Mouse (Mus musculus): ENCODE measurements around the gene Ano2. TPM values are rescaled to one million over a fixed set of nuclear protein-coding genes. Genes with fewer than 3 reads are reported as not detected.

Ano2 gene
- polyA plus RNA-seq, 1 experiment from 2014 or later: not detected

- no peak overlapping the region for H3K27ac ChIP-seq
- H3K36me3 ChIP-seq (ENCODE audit: inconsistent target): no peaks in the 10 kb centered on the region
- H3K4me3 ChIP-seq (ENCODE audit: inconsistent target): no peak overlapping the region
- 35% methylated on average over 2 of the region's 2 CpGs for WGBS (ENCODE audit: missing documents)
- no peaks in the 10 kb centered on the region for H3K79me2 ChIP-seq (ENCODE audit: inconsistent target)
Measured at GRCm38 (mm10) chr6:125701146-125701545, 10.9 kb downstream of the Ano2 start.

DNA sequence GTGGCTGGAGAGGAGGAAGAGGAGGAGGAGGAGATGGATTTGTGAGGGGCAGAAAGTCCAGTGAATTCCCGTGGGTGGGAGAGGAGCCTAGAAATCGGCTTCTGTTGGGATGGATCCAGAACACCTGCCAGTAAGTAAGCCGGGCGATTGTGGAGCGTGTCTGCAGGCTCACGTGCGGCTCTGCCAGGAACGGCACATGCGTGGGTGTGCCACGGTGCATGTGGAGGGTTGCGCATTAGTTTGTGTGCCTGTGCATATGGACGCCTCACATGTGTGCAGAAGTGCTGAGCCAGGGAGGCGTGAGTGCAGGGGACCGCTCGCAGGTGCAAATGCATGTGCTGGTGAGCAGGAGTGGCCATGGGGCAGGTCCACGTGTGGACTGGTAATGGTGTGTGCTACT is 21.0 kb downstream of the Ano2 start:
- Histone ChIP-seq H3K27ac (no peak overlapping the region), H3K4me3 (ENCODE audit: inconsistent target) (no peak overlapping the region), H3K36me3 (ENCODE audit: inconsistent target) (no peaks in the 10 kb centered on the region), H3K79me2 (ENCODE audit: inconsistent target) (no peaks in the 10 kb centered on the region)
- 89% methylated on average over 15 of the region's 16 CpGs for WGBS (ENCODE audit: missing documents)

- no peak overlapping the region for H3K4me3 ChIP-seq (ENCODE audit: inconsistent target)
- WGBS (ENCODE audit: missing documents): 84% methylated on average over 2 of the region's 2 CpGs
- no peaks in the 10 kb centered on the region for H3K79me2 ChIP-seq (ENCODE audit: inconsistent target)
- H3K27ac ChIP-seq: no peak overlapping the region
- no peaks in the 10 kb centered on the region for H3K36me3 ChIP-seq (ENCODE audit: inconsistent target)
Measured at GRCm38 (mm10) chr6:125726408-125726807, 36.2 kb downstream of the Ano2 start.

- 65% methylated on average over 5 of the region's 5 CpGs for WGBS (ENCODE audit: missing documents)
Measured at GRCm38 (mm10) chr6:125727484-125727911, 37.3 kb downstream of the Ano2 start.

DNA sequence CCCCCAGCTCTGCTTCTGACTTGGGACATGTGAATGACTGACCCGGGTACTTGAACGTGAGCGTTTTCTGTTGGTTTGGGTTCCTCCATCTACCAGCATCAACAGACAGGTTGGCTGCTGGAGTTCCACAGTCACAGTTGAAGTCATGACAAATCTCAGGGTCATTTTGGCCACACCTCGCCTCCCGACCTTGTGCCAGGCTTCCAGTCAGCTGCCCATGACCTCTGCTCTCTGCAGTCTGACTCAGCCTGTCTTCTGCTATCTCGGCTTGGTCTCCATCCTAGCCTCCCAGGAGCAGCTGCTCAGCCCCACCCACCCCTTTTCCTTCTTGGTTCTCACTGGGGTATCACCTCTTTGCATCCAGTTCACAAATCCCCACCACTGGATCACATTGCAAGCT is 39.3 kb downstream of the Ano2 start:
- Histone ChIP-seq H3K79me2 (ENCODE audit: inconsistent target) (no peaks in the 10 kb centered on the region), H3K4me3 (ENCODE audit: inconsistent target) (no peak overlapping the region), H3K27ac (no peak overlapping the region), H3K36me3 (ENCODE audit: inconsistent target) (no peaks in the 10 kb centered on the region)
- 85% methylated on average over 4 of the region's 6 CpGs for WGBS (ENCODE audit: missing documents)

More at GRCm38 (mm10) chr6:125727484-125727911, 37.3 kb downstream of the Ano2 start:
- no peak overlapping the region for H3K27ac ChIP-seq
- no peaks in the 10 kb centered on the region for H3K36me3 ChIP-seq (ENCODE audit: inconsistent target)
- H3K4me3 ChIP-seq (ENCODE audit: inconsistent target): no peak overlapping the region
- H3K79me2 ChIP-seq (ENCODE audit: inconsistent target): no peaks in the 10 kb centered on the region

DNA sequence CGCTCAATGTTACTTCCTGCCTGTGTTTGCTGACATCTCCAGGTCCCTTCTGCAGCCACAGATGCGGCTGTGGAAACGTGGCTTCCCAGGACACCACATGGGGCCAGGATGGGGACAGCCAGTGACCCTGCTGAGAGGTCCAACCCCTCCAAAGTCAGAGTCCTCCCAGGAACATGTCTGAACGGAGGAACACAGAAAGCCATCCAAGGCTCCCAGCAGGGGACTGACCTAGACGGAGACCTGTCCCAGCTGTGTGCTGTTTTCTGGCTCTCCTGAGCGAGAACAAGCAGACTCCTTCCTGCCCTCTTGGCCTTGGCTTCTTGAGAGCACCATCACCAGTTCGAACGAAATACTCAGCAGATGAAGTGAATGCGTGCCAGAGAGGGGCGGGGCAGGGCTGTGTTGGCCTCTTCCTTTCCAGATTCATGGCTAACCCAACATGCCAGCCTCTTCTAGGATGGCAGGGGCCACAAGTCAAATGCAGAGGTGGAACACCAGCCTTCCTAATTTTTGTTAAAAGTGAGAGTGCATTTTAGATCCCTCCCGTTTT is 39.8 kb downstream of the Ano2 start:
- Histone ChIP-seq H3K27ac (no peak overlapping the region), H3K4me3 (ENCODE audit: inconsistent target) (no peak overlapping the region), H3K79me2 (ENCODE audit: inconsistent target) (no peaks in the 10 kb centered on the region), H3K36me3 (ENCODE audit: inconsistent target) (no peaks in the 10 kb centered on the region)
- 81% methylated on average over 11 of the region's 11 CpGs for WGBS (ENCODE audit: missing documents)

DNA sequence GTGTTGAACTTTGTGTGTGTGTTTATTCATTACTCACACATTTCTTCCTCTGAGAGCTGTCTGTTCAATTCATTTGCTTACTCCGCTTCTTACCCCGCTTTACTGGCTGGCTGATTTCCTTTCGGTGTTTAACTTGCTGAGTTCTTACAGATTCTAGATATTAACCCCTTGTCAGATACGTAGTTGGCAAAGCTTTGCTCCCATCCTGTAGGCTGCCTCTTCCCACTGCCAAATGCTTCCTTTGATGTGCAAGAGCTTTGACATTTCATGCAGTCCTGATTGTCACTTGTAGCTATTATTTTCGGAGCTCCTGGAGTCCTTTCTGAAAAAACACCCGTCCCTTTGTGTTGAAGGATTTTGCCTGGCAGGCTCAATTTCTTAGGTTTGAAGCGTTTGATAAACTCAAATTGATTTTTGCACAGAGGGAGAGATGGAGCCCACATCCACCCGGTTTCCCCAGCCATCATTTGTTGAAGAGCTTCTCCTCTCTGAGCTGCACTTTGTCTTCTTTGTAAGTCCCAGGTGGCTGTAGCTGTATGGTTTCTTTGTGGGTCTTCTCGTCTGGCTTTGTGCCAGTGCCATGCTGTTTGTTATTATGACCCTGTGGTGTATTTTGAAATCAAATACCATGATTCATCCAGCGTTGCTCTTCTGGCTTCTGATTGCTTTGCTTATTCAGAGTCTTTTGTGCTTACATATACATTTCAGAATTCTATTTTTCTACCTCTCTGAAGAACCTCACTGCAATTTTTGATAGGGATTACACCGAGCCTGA is 47.5 kb downstream of the Ano2 start:
- Histone ChIP-seq H3K79me2 (ENCODE audit: inconsistent target) (no peaks in the 10 kb centered on the region), H3K4me3 (ENCODE audit: inconsistent target) (no peak overlapping the region), H3K36me3 (ENCODE audit: inconsistent target) (no peaks in the 10 kb centered on the region), H3K27ac (no peak overlapping the region)
- WGBS (ENCODE audit: missing documents): 80% methylated on average over 11 of the region's 11 CpGs

DNA sequence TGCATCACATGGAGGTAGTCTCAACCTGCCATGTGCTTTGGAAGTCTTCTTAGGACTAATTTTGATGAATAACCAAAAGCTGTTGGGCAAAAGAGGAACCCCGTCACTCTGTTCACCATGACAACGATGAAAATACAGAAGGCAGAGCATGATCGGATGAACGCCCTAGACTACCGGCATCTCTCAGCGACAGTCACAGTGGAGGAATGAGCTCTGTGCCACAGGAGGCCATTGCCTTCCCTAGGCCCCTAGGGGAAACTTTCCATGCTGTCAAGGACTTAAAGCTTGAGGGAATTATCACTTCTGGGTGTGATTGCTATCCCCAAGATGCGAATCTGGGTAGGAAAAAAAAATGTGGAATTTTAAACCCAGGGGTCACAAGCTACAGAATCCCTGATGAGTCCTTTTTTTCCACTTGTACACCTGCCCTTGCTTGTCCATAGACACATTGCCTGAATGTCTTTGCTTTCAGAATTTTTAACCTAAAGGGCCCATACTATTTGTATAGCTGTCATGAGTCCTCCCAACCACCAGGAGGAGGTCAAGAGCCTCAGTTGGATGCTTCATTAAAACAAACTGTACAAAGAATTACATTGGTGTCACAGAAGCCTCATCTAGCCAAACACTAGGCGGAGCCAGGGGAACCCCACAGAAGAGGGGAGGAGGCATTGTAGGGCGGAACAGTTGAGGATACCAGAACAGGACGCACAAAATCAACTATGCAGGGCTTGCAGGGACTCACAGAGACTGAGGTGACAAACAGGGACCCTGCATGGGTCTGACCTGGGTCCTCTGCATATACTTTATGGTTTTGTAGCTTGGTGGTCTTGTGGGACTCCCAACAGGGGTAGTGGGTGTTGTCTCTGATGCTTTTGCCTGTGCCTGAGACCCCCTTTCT is 53.2 kb downstream of the Ano2 start:
- Histone ChIP-seq H3K36me3 (ENCODE audit: inconsistent target) (no peaks in the 10 kb centered on the region), H3K4me3 (ENCODE audit: inconsistent target) (no peak overlapping the region), H3K79me2 (ENCODE audit: inconsistent target) (no peaks in the 10 kb centered on the region), H3K27ac (no peak overlapping the region)
- 57% methylated on average over 10 of the region's 10 CpGs for WGBS (ENCODE audit: missing documents)

DNA sequence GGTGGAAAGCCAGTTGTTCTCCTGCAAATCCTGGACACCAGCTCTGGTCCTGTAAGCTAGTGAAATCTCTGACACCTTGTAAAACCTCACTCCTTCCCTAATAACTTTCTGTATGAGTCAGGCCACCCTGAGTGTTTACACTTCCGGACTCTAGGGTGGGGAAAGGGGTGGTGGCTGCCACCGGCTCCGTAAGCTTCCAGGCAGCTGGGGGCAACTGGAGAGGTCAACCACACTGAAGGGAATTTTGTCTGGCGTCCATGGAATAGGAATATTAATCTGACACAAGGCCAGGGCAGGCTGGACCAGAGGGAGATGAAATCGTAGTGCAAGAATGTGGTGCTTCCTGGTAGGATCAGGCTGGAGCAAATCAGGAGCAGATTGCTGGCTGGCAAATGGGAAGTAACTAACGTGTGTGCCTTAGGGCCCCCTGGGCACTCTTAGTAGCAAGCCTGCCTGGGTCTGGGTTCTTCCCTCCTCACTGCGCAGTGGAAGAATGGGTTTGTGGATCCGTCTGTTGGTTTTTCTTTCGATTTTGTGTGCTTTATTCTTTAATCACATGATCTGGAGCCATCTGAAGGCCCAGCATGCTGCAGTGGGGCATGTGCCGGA is 57.2 kb downstream of the Ano2 start:
- no peak overlapping the region for H3K4me3 ChIP-seq (ENCODE audit: inconsistent target)
- 60% methylated on average over 10 of the region's 10 CpGs for WGBS (ENCODE audit: missing documents)
- H3K79me2 ChIP-seq (ENCODE audit: inconsistent target): no peaks in the 10 kb centered on the region
- H3K36me3 ChIP-seq (ENCODE audit: inconsistent target): no peaks in the 10 kb centered on the region
- no peak overlapping the region for H3K27ac ChIP-seq

- WGBS (ENCODE audit: missing documents): 42% methylated on average over 3 of the region's 3 CpGs
- H3K36me3 ChIP-seq (ENCODE audit: inconsistent target): no peaks in the 10 kb centered on the region
- H3K27ac ChIP-seq: no peak overlapping the region
- H3K79me2 ChIP-seq (ENCODE audit: inconsistent target): no peaks in the 10 kb centered on the region
- H3K4me3 ChIP-seq (ENCODE audit: inconsistent target): no peak overlapping the region
Measured at GRCm38 (mm10) chr6:125748646-125749045, 58.4 kb downstream of the Ano2 start.

DNA sequence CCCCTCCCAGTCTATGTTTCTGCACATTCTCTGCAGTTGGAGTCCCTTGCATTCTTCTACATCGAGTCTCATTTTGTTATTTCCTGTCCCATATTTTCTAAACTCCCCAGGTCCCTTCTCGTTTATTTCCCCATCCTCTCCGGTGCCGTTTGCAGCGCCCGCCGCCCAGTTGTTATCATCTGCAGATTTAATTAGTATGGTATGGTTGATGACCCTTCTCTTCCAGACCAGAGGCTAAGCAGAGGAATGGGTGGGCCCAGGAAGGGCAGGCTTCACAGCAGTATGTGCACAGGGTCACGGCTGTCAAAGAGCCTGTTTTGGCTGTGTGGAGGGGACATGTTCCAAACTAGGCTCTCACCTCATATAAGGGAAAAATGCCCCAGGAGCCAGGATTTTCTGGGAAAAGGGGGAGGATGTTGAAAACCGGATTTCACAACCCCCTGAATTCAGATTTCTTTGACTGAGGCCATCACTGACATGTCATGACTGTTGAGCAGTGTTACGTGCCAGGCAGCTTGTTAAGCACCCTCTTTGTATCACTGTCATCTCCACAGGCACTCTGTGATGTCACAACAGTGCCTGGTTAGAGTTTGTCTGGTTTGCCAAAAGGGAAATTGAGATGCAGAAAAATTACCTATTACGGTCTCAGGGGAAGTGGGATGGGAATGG is 72.8 kb downstream of the Ano2 start:
- H3K4me3 ChIP-seq (ENCODE audit: inconsistent target): no peak overlapping the region
- H3K36me3 ChIP-seq (ENCODE audit: inconsistent target): no peaks in the 10 kb centered on the region
- no peaks in the 10 kb centered on the region for H3K79me2 ChIP-seq (ENCODE audit: inconsistent target)
- no peak overlapping the region for H3K27ac ChIP-seq
- WGBS (ENCODE audit: missing documents): 84% methylated on average over 10 of the region's 11 CpGs

- no peaks in the 10 kb centered on the region for H3K36me3 ChIP-seq (ENCODE audit: inconsistent target)
- H3K79me2 ChIP-seq (ENCODE audit: inconsistent target): no peaks in the 10 kb centered on the region
- 78% methylated on average over 5 of the region's 5 CpGs for WGBS (ENCODE audit: missing documents)
- no peak overlapping the region for H3K4me3 ChIP-seq (ENCODE audit: inconsistent target)
- H3K27ac ChIP-seq: no peak overlapping the region
Measured at GRCm38 (mm10) chr6:125773256-125773655, 83.0 kb downstream of the Ano2 start.

DNA sequence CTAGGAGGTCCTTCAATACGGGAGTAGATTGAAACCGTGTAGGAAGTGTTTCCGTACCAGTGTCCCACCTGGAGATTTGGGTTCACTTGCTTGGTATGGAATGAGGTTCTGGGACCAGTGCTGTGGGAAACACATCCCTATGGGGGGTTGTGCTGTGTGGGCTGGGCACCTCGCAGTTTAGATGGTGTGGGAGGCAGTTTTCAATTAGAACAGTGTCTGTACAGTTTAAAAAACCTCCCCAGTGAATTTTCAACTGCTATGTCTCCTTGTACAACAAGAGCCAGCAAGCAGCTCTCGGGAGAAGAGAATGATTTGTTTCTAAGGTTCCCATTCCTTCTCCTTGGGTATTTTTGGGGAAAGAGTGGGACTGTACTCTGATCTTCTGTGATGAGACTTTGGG is 86.1 kb downstream of the Ano2 start:
- WGBS (ENCODE audit: missing documents): 81% methylated on average over 5 of the region's 5 CpGs
- no peaks in the 10 kb centered on the region for H3K79me2 ChIP-seq (ENCODE audit: inconsistent target)

GRCm38 (mm10) chr6:125802954-125803353 is 112.7 kb downstream of the Ano2 start:
- 89% methylated on average over 8 of the region's 8 CpGs for WGBS (ENCODE audit: missing documents)
- Histone ChIP-seq H3K27ac (no peak overlapping the region), H3K4me3 (ENCODE audit: inconsistent target) (no peak overlapping the region), H3K79me2 (ENCODE audit: inconsistent target) (no peaks in the 10 kb centered on the region), H3K36me3 (ENCODE audit: inconsistent target) (no peaks in the 10 kb centered on the region)

More for the DNA sequence above, 86.1 kb downstream of the Ano2 start:
- H3K36me3 ChIP-seq (ENCODE audit: inconsistent target): no peaks in the 10 kb centered on the region
- no peak overlapping the region for H3K4me3 ChIP-seq (ENCODE audit: inconsistent target)
- no peak overlapping the region for H3K27ac ChIP-seq
